Mouse (Mus musculus) hindbrain, embryonic 14.5 days (tissue): ENCODE results near the gene Mnx1. TPM values are rescaled to one million over a fixed set of nuclear protein-coding genes. Genes with fewer than 3 reads are reported as not detected.

ENCODE experiments used
- ATAC-seq: fragments of 200-750 bp; cut with Nextera tagmentation; 2 replicates; pipeline ENCODE4 v1.8.0; 2017; ENCODE audit warnings: moderate number of reproducible peaks, mild to moderate bottlenecking, moderate TSS enrichment, moderate library complexity; ENCODE audit not compliant: low FRiP score
- DNase-seq: peaks from one replicate; pipeline ENCODE4 v3.0.0-alpha.2; 2015; ENCODE audit warnings: low spot score
- H3K27ac ChIP-seq: fragments of 300-500 bp; sonication (generic); 2 replicates; pipeline ENCODE4 v1.5.1; 2014; ENCODE audit warnings: mild to moderate bottlenecking, moderate library complexity
- H3K27me3 ChIP-seq: fragments of 300-500 bp; sonication (generic); 2 replicates; pipeline ENCODE4 v1.6.1; 2014; ENCODE audit warnings: mild to moderate bottlenecking, low read length, mixed read lengths; ENCODE audit not compliant: control insufficient read depth, insufficient read depth
- H3K36me3 ChIP-seq: fragments of 300-500 bp; sonication (generic); replicated peaks from 2 replicates; pipeline ENCODE4 v1.6.1; 2014; ENCODE audit not compliant: control insufficient read depth, insufficient read depth
- H3K4me1 ChIP-seq: fragments of 300-500 bp; sonication (generic); replicated peaks from 2 replicates; pipeline ENCODE4 v1.6.1; 2014; ENCODE audit warnings: antibody characterized with exemption, low read length, mixed read lengths; ENCODE audit not compliant: control insufficient read depth, insufficient read depth
- H3K4me2 ChIP-seq: fragments of 300-500 bp; sonication (generic); replicated peaks from 2 replicates; pipeline ENCODE4 v1.6.1; 2014; ENCODE audit warnings: mild to moderate bottlenecking, moderate library complexity
- H3K4me3 ChIP-seq: fragments of 300-500 bp; sonication (generic); replicated peaks from 2 replicates; pipeline ENCODE4 v1.5.1; 2014; ENCODE audit warnings: mild to moderate bottlenecking, low read length
- H3K9ac ChIP-seq: fragments of 300-500 bp; sonication (generic); 2 replicates; pipeline ENCODE4 v1.6.1; 2014
- H3K9me3 ChIP-seq: fragments of 300-500 bp; sonication (generic); 2 replicates; pipeline ENCODE4 v1.6.1; 2016; ENCODE audit warnings: low read length; ENCODE audit not compliant: control insufficient read depth
- WGBS: fragments of 180-500 bp; shearing (Covaris S2); extraction: QIAGEN DNeasy Blood & Tissue Kit; methylation state at CpG from one replicate; pipeline ENCODE4 v1.1.7; 2014; 5-methylcytosine and 5-hydroxymethylcytosine counted together
- polyA plus RNA-seq: library from polyadenylated mRNA; unstranded; fragments of >200 nt; fragmentation: Nextera tagmentation; extraction: Ambion mirVana; gene quantifications from 2 replicates; pipeline ENCODE4 v1.2.1, GENCODE M21; 2014

The Mnx1 gene
- polyA plus RNA-seq, 1 experiment from 2014 or later = 0.63 TPM

GRCm38 (mm10) chr5:29477474-29478207 is 629 bp downstream of the Mnx1 start:
- no peaks in the 10 kb centered on the region for H3K36me3 ChIP-seq

GRCm38 (mm10) chr5:29476021-29476420 is 2.2 kb downstream of the Mnx1 start:
- H3K4me1 ChIP-seq = no peaks in the 10 kb centered on the region
- DNase-seq (no peak), ATAC-seq (no peak)
- H3K27me3 ChIP-seq = peaks cover 100% of the 10 kb centered on the region
- H3K9ac ChIP-seq = no peak overlapping the region
- no peak overlapping the region for H3K4me2 ChIP-seq
- WGBS = 7% methylated on average over 1 of the region's 1 CpGs
- H3K9me3 ChIP-seq = no peaks in the 10 kb centered on the region
- no peaks in the 10 kb centered on the region for H3K36me3 ChIP-seq
- no peak overlapping the region for H3K4me3 ChIP-seq
- H3K27ac ChIP-seq = no peak overlapping the region

More at GRCm38 (mm10) chr5:29477474-29478207, 629 bp downstream of the Mnx1 start:
- Histone ChIP-seq H3K9ac (no peak overlapping the region), H3K27me3 (peaks cover 100% of the 10 kb centered on the region), H3K27ac (no peak overlapping the region), H3K4me1 (no peaks in the 10 kb centered on the region), H3K4me3 (peak overlapping the region; percentile 15), H3K9me3 (no peaks in the 10 kb centered on the region), H3K4me2 (peak overlapping the region; percentile 43)
- whole genome bisulfite sequencing = 1% methylated on average over 70 of the region's 73 CpGs
- no peak for ATAC-seq
- DNase-seq = no peak

- H3K4me1 ChIP-seq = no peaks in the 10 kb centered on the region
- peaks cover 100% of the 10 kb centered on the region for H3K27me3 ChIP-seq
- ATAC-seq (no peak), DNase-seq (no peak)
- H3K4me3 ChIP-seq = no peak overlapping the region
- no peaks in the 10 kb centered on the region for H3K36me3 ChIP-seq
- 2% methylated on average over 5 of the region's 5 CpGs for WGBS
- no peak overlapping the region for H3K4me2 ChIP-seq
- H3K9ac ChIP-seq = no peak overlapping the region
- no peaks in the 10 kb centered on the region for H3K9me3 ChIP-seq
- no peak overlapping the region for H3K27ac ChIP-seq
Observed at GRCm38 (mm10) chr5:29475556-29475955, 2.7 kb downstream of the Mnx1 start.

DNA sequence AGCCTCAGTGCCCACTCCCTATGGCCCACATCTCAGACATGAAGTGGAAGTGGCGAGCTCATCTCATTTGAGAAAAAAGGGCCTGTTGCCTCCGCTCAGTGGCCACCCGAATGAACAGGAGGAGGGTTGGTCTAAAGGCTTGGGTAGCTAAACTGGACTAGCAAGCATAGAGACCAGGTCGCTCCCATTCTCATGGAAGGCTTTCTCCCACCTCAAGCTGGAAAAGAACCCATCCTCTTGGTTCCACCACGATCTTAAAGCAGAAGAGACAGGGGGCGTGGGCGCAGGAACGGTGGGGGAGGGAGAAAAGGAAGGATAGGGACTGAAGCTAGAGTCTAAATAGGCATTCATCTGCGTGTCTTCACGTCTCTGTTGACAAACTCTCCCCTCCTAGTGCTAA is 3.2 kb downstream of the Mnx1 start:
- Histone ChIP-seq H3K9me3 (no peaks in the 10 kb centered on the region), H3K4me3 (no peak overlapping the region), H3K4me2 (no peak overlapping the region), H3K27me3 (peaks cover 100% of the 10 kb centered on the region), H3K36me3 (no peaks in the 10 kb centered on the region), H3K9ac (no peak overlapping the region), H3K4me1 (no peaks in the 10 kb centered on the region), H3K27ac (no peak overlapping the region)
- 2% methylated on average over 10 of the region's 10 CpGs for WGBS
- DNase-seq (no peak), ATAC-seq (no peak)

DNA sequence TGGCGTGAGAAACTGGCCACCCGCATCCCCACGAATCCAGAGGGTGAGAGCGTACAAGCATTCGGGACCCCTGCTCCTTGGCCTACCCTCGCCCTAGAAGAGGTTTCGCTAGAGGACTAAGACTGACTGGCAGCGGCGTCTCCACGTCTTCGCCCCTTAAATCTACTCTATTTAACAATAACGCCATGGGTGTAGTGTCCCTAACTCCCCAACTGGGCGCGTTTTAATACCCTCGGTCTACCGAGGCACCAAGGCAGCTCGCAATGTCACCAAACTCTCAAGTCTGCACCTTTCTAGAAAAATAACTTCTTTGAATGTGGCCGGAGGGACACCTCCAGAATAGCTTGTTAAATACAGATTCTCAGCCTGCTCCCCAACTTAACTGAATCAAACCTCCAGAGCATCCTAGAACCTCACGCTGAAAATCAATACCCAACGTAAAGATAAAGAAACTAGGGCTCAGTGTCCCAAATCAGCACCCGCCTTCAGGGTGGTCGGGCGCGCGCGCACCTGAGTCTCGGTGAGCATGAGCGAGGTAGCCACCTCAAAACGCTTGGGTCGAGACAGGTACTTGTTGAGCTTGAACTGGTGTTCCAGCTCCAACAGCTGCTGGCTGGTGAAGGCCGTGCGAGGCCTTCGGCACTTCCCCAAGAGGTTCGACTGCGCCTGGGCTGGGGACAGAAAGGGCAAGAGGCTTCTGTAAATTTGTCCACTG is 3.9 kb downstream of the Mnx1 start:
- 2% methylated on average over 35 of the region's 35 CpGs for whole genome bisulfite sequencing
- DNase-seq = no peak
- no peaks in the 10 kb centered on the region for H3K36me3 ChIP-seq
- peaks cover 100% of the 10 kb centered on the region for H3K27me3 ChIP-seq
- H3K4me2 ChIP-seq = no peak overlapping the region
- H3K27ac ChIP-seq = no peak overlapping the region
- H3K4me3 ChIP-seq = no peak overlapping the region
- H3K4me1 ChIP-seq = no peaks in the 10 kb centered on the region
- ATAC-seq = no peak
- H3K9ac ChIP-seq = no peak overlapping the region
- no peaks in the 10 kb centered on the region for H3K9me3 ChIP-seq

DNA sequence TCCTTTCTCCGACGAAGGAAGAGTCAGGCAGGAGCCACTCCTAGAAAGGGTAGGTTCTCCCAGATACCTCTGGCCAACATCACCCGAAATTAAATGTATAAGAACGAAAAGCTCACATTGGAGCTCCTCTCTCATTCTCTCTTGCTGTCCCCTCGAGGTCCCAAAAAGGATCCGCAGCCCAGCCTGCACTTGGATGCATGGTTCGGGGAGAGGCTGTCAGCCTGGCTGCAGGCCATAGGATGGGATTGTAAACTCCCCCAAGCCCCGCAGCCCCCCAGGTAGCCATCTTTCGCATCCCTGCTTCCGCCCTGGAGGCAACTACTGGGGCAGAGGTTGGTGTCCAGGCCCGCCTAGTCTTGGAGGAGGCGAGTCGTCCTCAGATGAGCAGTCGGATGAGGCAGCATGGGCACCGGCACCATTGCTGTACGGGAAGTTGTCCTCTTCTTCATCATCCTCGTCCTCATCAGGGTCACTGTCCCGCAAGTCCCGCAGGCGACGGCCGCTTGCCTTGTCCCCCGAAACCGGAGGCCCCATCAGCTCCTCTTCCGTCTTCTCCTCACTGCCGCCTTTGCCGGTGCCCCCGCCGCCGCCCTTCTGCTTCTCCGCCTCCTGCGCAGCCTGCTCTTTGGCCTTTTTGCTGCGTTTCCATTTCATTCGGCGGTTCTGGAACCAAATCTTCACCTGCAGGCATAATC is 4.6 kb downstream of the Mnx1 start:
- peaks cover 100% of the 10 kb centered on the region for H3K27me3 ChIP-seq
- H3K4me3 ChIP-seq = no peak overlapping the region
- DNase-seq (no peak), ATAC-seq (no peak)
- no peaks in the 10 kb centered on the region for H3K36me3 ChIP-seq
- no peak overlapping the region for H3K9ac ChIP-seq
- H3K4me1 ChIP-seq = no peaks in the 10 kb centered on the region
- H3K4me2 ChIP-seq = no peak overlapping the region
- WGBS = 1% methylated on average over 35 of the region's 35 CpGs
- no peaks in the 10 kb centered on the region for H3K9me3 ChIP-seq
- H3K27ac ChIP-seq = no peak overlapping the region

- no peak overlapping the region for H3K4me3 ChIP-seq
- DNase-seq = no peak
- no peak overlapping the region for H3K27ac ChIP-seq
- no peaks in the 10 kb centered on the region for H3K9me3 ChIP-seq
- 0 out of 2 replicates have a peak, but pooled peaks cover 6% of the 10 kb centered on the region for H3K4me1 ChIP-seq
- no peak for ATAC-seq
- H3K4me2 ChIP-seq = no peak overlapping the region
- H3K36me3 ChIP-seq = no peaks in the 10 kb centered on the region
- WGBS = 1% methylated on average over 22 of the region's 22 CpGs
- peaks cover 100% of the 10 kb centered on the region for H3K27me3 ChIP-seq
- H3K9ac ChIP-seq = no peak overlapping the region
Observed at GRCm38 (mm10) chr5:29471855-29472665, 6.2 kb downstream of the Mnx1 start.

- Histone ChIP-seq H3K4me2 (no peak overlapping the region), H3K27ac (no peak overlapping the region), H3K4me3 (no peak overlapping the region), H3K9ac (no peak overlapping the region), H3K36me3 (no peaks in the 10 kb centered on the region), H3K9me3 (no peaks in the 10 kb centered on the region), H3K27me3 (peaks cover 100% of the 10 kb centered on the region), H3K4me1 (0 out of 2 replicates have a peak, but pooled peaks cover 6% of the 10 kb centered on the region)
- DNase-seq (no peak), ATAC-seq (no peak)
- WGBS = 2% methylated on average over 11 of the region's 11 CpGs
Observed at GRCm38 (mm10) chr5:29471396-29471795, 6.9 kb downstream of the Mnx1 start.
